Comparison of ENCODE assay signal across 8 mouse cellular contexts in genomic region chr3:89647268-89647874, GRCm38 (mm10).
DNase-seq lines count a peak whose midpoint lies in the region; ATAC-seq and TF ChIP-seq lines count a peak whose summit lies in the region.
"Had no signal": no experiment of that assay in that cellular context is flagged by ENCODE, and none has a peak within 500 bp of the region (broad histone marks: within the 10 kb centered on the region; RNA-seq: fewer than 3 reads in every experiment).

No protein-coding gene starts in this region.

- TF ChIP-seq POLR2A in spleen, adult 2 months (IDR thresholded peaks at IDR 0.05; ENCODE audit: low read depth, low read length) = no peak

- no peak overlapping the region for H3K4me3 ChIP-seq in spleen, adult 2 months (ENCODE audit: extremely low read depth, insufficient read depth, insufficient read length)
- H3K4me3 ChIP-seq in limb, embryonic 13.5 days = no peak overlapping the region
- H3K4me3 ChIP-seq: megakaryocyte, embryonic 14.5 days had no signal

- 71% methylated on average over 6 of the region's 6 CpGs for WGBS in spleen, adult 2 months
- WGBS in limb, embryonic 13.5 days = 68% methylated on average over 6 of the region's 6 CpGs

- H3K9ac ChIP-seq in limb, embryonic 13.5 days = no peak overlapping the region

- no peaks in the 10 kb centered on the region for H3K27me3 ChIP-seq in spleen, adult 2 months (ENCODE audit: control insufficient read depth, insufficient read depth, low read length)
- no peaks in the 10 kb centered on the region; the same call in 1 of the 2 replicates for H3K27me3 ChIP-seq in limb, embryonic 13.5 days

- no peak for DNase-seq in spleen, adult 2 months (ENCODE audit: low read depth in 1 of 2, low spot score in 2 of 2)
- DNase-seq in spleen, adult 12 weeks (ENCODE audit: low spot score) = no peak
- peak; percentile 34 for DNase-seq in fibroblast of lung, adult 2 months (ENCODE audit: low read depth)
- DNase-seq in retina, embryonic 14.5 days (ENCODE audit: low spot score) = no peak
- no peak for DNase-seq in right cerebral cortex, adult 18-20 months
- DNase-seq in left cerebral cortex, adult 11 months (ENCODE audit: low spot score) = no peak

- H3K4me1 ChIP-seq in spleen, adult 2 months (ENCODE audit: control insufficient read depth, insufficient read depth, insufficient read length) = no peaks in the 10 kb centered on the region
- peaks cover 26% of the 10 kb centered on the region for H3K4me1 ChIP-seq in limb, embryonic 13.5 days
- H3K4me1 ChIP-seq: megakaryocyte, embryonic 14.5 days had no signal

- H3K27ac ChIP-seq in spleen, adult 2 months (ENCODE audit: insufficient read depth, low read length) = 0 out of 2 replicates have a peak overlapping the region, but pooled peaks have one; percentile 17
- peak overlapping the region; percentile 77 for H3K27ac ChIP-seq in limb, embryonic 13.5 days

- no peak overlapping the region for H3K4me2 ChIP-seq in limb, embryonic 13.5 days (replicated peaks)

- H3K36me3 ChIP-seq in spleen, adult 2 months (ENCODE audit: control insufficient read depth, insufficient read depth, low read length) = no peaks in the 10 kb centered on the region
- H3K36me3 ChIP-seq in limb, embryonic 13.5 days = no peaks in the 10 kb centered on the region

- no peak for TF ChIP-seq CTCF in spleen, adult 2 months (IDR thresholded peaks at IDR 0.05; ENCODE audit: extremely low read depth, insufficient read depth, insufficient read length, insufficient replicate concordance)

- ATAC-seq in limb, embryonic 13.5 days (ENCODE audit: low FRiP score, low read depth) = 0 out of 2 replicates have a peak, but pooled peaks have one; percentile 68

- no peaks in the 10 kb centered on the region for H3K9me3 ChIP-seq in limb, embryonic 13.5 days
- H3K9me3 ChIP-seq: megakaryocyte, embryonic 14.5 days had no signal
